Mouse (Mus musculus) liver, adult 2 months (tissue): ENCODE measurements around the gene Nrxn2. TPM values are rescaled to one million over a fixed set of nuclear protein-coding genes. Genes with fewer than 3 reads are reported as not detected.
A peak's percentile ranks its signal among the peaks of the same experiment; 100 is the strongest.

Experiments used
- DNase-seq: peaks from one replicate; pipeline ENCODE4 v3.0.0-alpha.2; 2011; ENCODE audit warnings: low read depth, low spot score; ENCODE audit errors: extremely low read depth
- H3K27ac ChIP-seq: fragments of 200-500 bp; replicated peaks from 2 replicates; pipeline ENCODE4 v1.5.1; 2012; ENCODE audit warnings: low read depth, mild to moderate bottlenecking, control low read depth, inconsistent platforms, low read length; ENCODE audit not compliant: insufficient read depth
- H3K27me3 ChIP-seq: fragments of 200-500 bp; 2 replicates; pipeline ENCODE4 v1.6.1; 2012; ENCODE audit warnings: mild to moderate bottlenecking, moderate library complexity, low read length, inconsistent platforms; ENCODE audit not compliant: control insufficient read depth, insufficient read depth
- H3K36me3 ChIP-seq: fragments of 200-500 bp; 2 replicates; pipeline ENCODE4 v1.6.1; 2012; ENCODE audit warnings: low read length, inconsistent platforms; ENCODE audit not compliant: control insufficient read depth, insufficient read depth
- H3K4me1 ChIP-seq: fragments of 200-500 bp; 2 replicates; pipeline ENCODE4 v1.6.1; 2011; ENCODE audit warnings: low read length; ENCODE audit not compliant: control insufficient read depth, insufficient read depth
- H3K4me3 ChIP-seq: fragments of 200-500 bp; 2 replicates; pipeline ENCODE4 v1.5.1; 2011; ENCODE audit warnings: low read depth, mild to moderate bottlenecking, control low read depth, low read length, moderate library complexity; ENCODE audit not compliant: insufficient read depth
- H3K79me2 ChIP-seq: fragments of 200-500 bp; 2 replicates; pipeline ENCODE4 v1.6.1; 2012; ENCODE audit warnings: inconsistent platforms, mild to moderate bottlenecking, low read length, moderate library complexity; ENCODE audit not compliant: control insufficient read depth, insufficient read depth
- H3K9ac ChIP-seq: fragments of 200-500 bp; 2 replicates; pipeline ENCODE4 v1.6.1; 2012; ENCODE audit warnings: low read depth, mild to moderate bottlenecking, control low read depth, inconsistent platforms, low read length
- CTCF ChIP-seq: fragments of 200-500 bp; IDR thresholded peaks from 2 replicates; pipeline ENCODE4 v1.5.1; 2011; ENCODE audit warnings: low read depth, low read length, control low read depth
- POLR2A ChIP-seq: fragments of 200-500 bp; IDR thresholded peaks from 2 replicates; pipeline ENCODE4 v1.6.1; 2011; ENCODE audit warnings: low read length, control low read depth; ENCODE audit not compliant: insufficient read depth; ENCODE audit errors: extremely low read depth
- WGBS: fragments of 180-500 bp; shearing (Covaris S2); methylation state at CpG from one replicate; pipeline ENCODE4 v1.1.7; 2018; 5-methylcytosine and 5-hydroxymethylcytosine counted together
- polyA plus RNA-seq: library from polyadenylated mRNA; depleted of rRNA; stranded (reverse); fragments of >200 nt; gene quantifications from 2 replicates; pipeline ENCODE4 v1.2.3, GENCODE M21; 2012
- total RNA-seq: library from RNA; depleted of rRNA; stranded (reverse); fragments of >200 nt; gene quantifications from 2 replicates; pipeline ENCODE4 v1.2.3, GENCODE M21; 2014

Nrxn2 gene
- total and polyA plus RNA-seq, 2 experiments, result 0.28 to 1.2 TPM

DNA sequence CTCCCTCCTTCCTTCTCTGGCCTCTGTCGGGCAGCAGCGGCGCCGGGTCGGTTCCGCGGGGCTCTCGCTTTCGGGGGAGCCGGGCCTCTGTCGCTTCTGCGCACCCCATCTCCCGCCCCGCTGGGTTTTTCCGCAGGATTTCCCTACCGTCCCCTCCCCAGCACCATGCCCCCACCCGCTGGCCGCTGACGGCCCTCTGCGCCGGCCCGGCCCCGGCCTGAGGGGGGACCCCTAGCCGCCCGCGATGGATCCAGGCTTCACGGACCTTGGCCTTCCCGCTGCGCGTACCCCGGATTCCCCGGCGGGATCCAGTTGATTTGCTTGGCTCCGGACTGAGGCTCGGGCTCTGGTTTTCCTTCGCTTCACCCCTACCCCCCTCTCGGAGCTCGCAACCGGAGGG, 79.3 kb downstream of the Nrxn2 start:
- Histone ChIP-seq H3K36me3 (no peaks in the 10 kb centered on the region), H3K79me2 (no peaks in the 10 kb centered on the region), H3K9ac (peak overlapping the region; percentile 33; the same call in 1 of the 2 replicates), H3K4me1 (no peaks in the 10 kb centered on the region), H3K4me3 (peak overlapping the region; percentile 54; the same call in 1 of the 2 replicates), H3K27ac (no peak overlapping the region), H3K27me3 (peaks cover 23% of the 10 kb centered on the region)
- DNase-seq, result no peak
- TF ChIP-seq POLR2A, result no peak
- TF ChIP-seq CTCF, result no peak
- 2% methylated on average over 33 of the region's 39 CpGs for WGBS

DNA sequence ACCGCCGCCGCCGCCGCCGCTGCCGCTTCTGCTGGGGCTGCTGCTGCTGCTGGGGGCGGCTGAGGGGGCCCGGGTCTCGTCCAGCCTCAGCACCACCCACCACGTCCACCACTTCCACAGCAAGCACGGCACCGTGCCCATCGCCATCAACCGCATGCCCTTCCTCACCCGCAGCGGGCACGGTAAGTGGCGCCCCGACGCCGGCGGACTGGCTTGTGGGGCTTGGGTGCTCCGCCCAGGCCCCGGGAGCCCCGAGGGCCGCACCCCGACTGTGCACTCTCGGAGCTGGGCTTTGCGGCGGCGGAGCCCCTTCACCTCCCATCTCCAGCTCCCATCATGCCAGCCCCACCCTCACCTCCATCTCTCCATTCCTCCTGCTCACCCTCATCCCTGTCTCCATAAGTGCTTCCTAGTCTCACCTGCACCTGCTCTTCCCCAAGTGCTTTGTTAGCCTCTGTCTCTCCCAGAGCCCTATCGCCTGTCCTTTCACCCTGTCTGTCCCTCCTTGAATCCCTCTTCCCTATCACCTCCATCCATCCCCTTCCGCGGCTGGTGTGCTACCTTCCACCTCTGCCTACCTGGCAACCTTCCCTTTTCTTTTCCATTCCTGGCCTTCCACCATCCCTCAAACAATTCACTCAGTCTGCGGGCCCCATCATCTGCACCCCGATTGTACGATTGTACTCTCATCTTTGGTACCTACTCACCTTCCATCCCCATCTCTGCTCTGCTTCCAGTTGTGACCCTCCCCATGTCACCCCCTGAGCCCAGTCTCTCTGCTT, 80.0 kb downstream of the Nrxn2 start:
- no peak for DNase-seq
- Histone ChIP-seq H3K4me3 (peak overlapping the region; percentile 9; the same call in 1 of the 2 replicates), H3K27ac (no peak overlapping the region), H3K4me1 (no peaks in the 10 kb centered on the region), H3K9ac (peak overlapping the region; percentile 23; the same call in 1 of the 2 replicates), H3K79me2 (no peaks in the 10 kb centered on the region), H3K36me3 (no peaks in the 10 kb centered on the region), H3K27me3 (peaks cover 26% of the 10 kb centered on the region)
- WGBS, result 6% methylated on average over 38 of the region's 38 CpGs
- TF ChIP-seq CTCF (no peak), POLR2A (no peak)

DNA sequence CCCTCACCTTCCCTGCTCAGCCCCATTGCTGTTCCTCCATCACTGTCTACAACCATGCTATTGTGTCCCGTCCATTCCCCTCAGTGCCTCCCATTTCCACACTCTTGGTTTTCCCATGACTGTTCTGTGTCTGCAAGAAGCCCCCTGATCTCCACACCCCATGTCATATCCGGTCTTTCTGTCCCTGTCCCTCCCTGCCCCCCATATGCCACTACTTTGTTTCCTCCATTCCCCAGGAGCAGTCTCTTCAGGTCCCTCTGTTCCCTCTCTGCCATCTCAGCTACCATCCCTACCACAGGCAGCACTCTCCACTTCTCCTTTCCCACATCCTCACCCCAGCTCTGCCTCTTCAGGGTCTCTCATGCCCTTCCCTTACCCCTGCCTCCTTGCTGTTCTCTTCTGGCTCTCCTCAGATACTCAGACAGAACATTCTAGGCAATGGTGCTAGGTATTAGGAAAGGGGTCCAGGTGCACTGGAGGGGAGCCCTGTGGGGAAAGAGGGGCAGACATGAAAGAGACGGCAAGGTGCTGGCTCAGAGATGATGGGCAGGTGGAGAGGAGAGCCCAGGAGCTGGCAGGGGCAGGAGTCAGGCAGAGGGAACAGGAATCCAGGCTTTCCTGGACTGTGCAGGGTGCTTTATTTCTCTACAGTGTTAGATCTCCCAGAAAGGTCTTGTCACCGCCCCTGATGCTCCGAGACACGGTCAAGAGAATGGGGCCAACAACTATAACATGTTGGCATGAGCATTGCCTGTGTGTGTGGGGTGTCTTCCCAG, 81.5 kb downstream of the Nrxn2 start:
- H3K36me3 ChIP-seq, result no peaks in the 10 kb centered on the region
- 47% methylated on average over 6 of the region's 6 CpGs for WGBS
- DNase-seq, result no peak
- no peak overlapping the region for H3K4me3 ChIP-seq
- H3K79me2 ChIP-seq, result no peaks in the 10 kb centered on the region
- TF ChIP-seq POLR2A (no peak), CTCF (no peak)
- H3K4me1 ChIP-seq, result no peaks in the 10 kb centered on the region
- H3K27ac ChIP-seq, result no peak overlapping the region
- no peak overlapping the region for H3K9ac ChIP-seq
- peaks cover 28% of the 10 kb centered on the region for H3K27me3 ChIP-seq

DNA sequence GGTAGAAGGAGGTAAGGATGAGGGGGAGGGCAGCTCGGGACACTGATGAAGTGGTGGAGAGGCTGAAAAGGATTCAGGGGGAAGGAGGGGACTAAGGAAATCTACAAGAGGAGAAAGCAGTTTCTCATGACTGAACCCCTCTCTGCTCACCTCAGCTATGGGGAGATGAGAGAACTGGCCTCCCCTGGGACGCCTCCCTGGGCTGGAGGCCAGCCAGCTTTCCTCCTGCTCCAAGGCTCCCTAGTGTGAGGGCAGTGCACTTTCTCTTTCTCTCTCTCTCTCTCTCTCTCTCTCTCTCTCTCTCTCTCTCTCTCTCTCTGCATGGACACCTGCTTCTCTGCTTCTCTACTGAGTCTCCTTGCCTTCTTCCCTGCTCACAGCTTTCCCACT, 82.1 kb downstream of the Nrxn2 start:
- DNase-seq, result no peak
- WGBS, result 30% methylated on average over 2 of the region's 2 CpGs
- Histone ChIP-seq H3K4me3 (no peak overlapping the region), H3K27ac (no peak overlapping the region), H3K27me3 (peaks cover 28% of the 10 kb centered on the region), H3K9ac (no peak overlapping the region), H3K36me3 (no peaks in the 10 kb centered on the region), H3K79me2 (no peaks in the 10 kb centered on the region), H3K4me1 (no peaks in the 10 kb centered on the region)
- TF ChIP-seq POLR2A (no peak), CTCF (no peak)

DNA sequence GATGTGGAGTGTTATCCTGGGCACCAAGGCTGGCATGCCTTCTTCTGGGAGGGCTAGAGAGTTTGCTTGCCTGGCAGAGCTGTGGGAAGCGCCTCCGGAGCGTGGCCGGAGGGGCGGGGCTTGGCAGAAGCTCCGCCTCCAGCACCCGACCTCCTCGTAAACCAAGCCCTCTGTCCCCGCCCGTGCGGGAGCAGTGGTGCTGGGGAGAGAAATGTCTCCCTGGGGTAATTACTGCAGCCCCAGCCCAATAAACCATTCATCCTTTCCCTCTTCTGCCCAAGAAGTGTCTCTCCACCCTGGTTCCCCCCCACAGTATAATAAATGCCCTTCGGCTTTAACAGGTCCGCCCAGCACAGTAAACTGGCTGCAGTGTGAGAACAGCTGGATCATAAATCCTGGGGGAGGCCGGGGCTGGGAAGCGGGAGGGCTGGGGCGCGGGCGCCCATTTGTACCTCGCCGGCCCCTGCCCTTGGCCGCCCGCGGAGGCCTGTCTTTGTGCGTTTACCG, 83.6 kb downstream of the Nrxn2 start:
- no peaks in the 10 kb centered on the region for H3K4me1 ChIP-seq
- 2% methylated on average over 25 of the region's 25 CpGs for WGBS
- H3K4me3 ChIP-seq, result no peak overlapping the region
- H3K36me3 ChIP-seq, result no peaks in the 10 kb centered on the region
- H3K79me2 ChIP-seq, result no peaks in the 10 kb centered on the region
- TF ChIP-seq POLR2A, result no peak
- H3K9ac ChIP-seq, result no peak overlapping the region
- peaks cover 28% of the 10 kb centered on the region for H3K27me3 ChIP-seq
- no peak overlapping the region for H3K27ac ChIP-seq
- DNase-seq, result no peak
